Mouse (Mus musculus): ENCODE results near the gene Tceal7.

Gene Tceal7

GRCm38 (mm10) chrX:136249671-136250070 is 35.1 kb downstream of the Tceal7 start:
- DNase-seq, result no peak

- DNase-seq, result no peak
Observed at GRCm38 (mm10) chrX:136252023-136252729, 37.6 kb downstream of the Tceal7 start.

GRCm38 (mm10) chrX:136267720-136268119 is 53.1 kb downstream of the Tceal7 start:
- no peak for DNase-seq

GRCm38 (mm10) chrX:136268173-136268572 is 53.6 kb downstream of the Tceal7 start:
- no peak for DNase-seq

- peak; percentile 70 for DNase-seq
Observed at GRCm38 (mm10) chrX:136269743-136270392, 55.3 kb downstream of the Tceal7 start, which contains the start of gene Bex3. Gene Bex3, plus strand, starts transcription at chrX:136270253.

- DNase-seq, result peak; percentile 13
Observed at GRCm38 (mm10) chrX:136270393-136271111, 56.0 kb downstream of the Tceal7 start.

- no peak for DNase-seq
Observed at GRCm38 (mm10) chrX:136274542-136274941, 60.0 kb downstream of the Tceal7 start.

GRCm38 (mm10) chrX:136275386-136275785 is 60.8 kb downstream of the Tceal7 start:
- no peak for DNase-seq
